Mouse (Mus musculus) erythroblast, embryonic 14.5 days (primary cell): Measurements from ENCODE around the gene Peli2.

ENCODE experiments used
- GATA1 ChIP-seq: IDR thresholded peaks from 2 replicates; pipeline ENCODE4 v1.6.1; 2012; ENCODE audit warnings: low read length, inconsistent platforms, mixed read lengths
- TAL1 ChIP-seq: IDR thresholded peaks from 3 replicates; pipeline ENCODE4 v1.6.1; 2012; ENCODE audit warnings: low read length, inconsistent platforms, mixed read lengths

DNA sequence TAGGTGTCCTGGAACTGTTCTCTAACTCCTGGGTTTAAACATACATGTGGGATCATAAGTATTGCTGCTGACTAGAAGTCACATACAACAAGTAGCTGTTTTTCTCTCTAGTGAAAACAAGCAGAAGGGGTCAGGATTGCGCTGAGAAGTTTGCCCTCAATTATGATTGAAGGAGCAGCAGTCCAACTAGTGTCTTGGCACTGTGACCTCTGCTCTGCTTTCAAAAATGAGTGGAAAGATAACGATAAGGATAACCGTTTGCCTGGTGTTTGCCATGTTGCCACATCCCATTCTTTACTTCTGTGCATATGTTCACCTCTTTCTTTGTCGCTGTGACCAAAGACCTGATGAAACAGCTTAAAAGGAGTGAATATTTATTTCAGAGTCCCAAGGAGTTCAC is 167.0 kb downstream of the Peli2 start:
- no peak for TF ChIP-seq GATA1
- TF ChIP-seq TAL1: no peak
